ENCODE assay signal across 8 mouse cellular contexts in the genomic region with DNA sequence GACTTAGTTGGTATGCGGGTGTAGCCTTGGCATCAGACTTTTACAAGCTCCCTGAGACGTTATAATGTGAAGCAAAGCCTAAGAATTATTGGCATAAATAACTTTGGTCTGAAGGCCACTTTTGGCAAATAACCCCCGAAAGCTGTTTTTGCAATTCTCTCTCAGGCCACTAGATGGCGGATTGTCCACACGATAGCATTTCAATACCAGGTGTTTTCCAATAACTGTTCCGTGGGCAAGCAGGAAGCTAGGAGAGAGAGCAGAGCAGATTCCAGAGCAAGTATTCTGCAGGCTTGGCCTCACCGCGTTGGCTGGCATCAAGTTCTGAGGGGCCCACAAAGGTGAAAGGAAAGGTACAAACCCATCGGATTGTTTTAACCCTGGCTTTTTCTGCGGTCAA. TPM values are rescaled to one million over a fixed set of nuclear protein-coding genes. Genes with fewer than 3 reads are reported as not detected.
DNase-seq lines count a peak whose midpoint lies in the region; ATAC-seq and TF ChIP-seq lines count a peak whose summit lies in the region.

No protein-coding gene starts in this region.

- H3K27ac ChIP-seq in hindbrain, embryonic 10.5 days, result no peak overlapping the region
- no peak overlapping the region for H3K27ac ChIP-seq in hindbrain, embryonic 13.5 days
- no peak overlapping the region for H3K27ac ChIP-seq in gastrocnemius, adult 2 months
- H3K27ac ChIP-seq in intestine, embryonic 15.5 days, result no peak overlapping the region
- no peak overlapping the region for H3K27ac ChIP-seq in midbrain, embryonic 11.5 days (ENCODE audit: low read depth, low read length)
- no peak overlapping the region for H3K27ac ChIP-seq in spleen, adult 2 months (ENCODE audit: insufficient read depth, low read length)

- no peak overlapping the region for H3K4me2 ChIP-seq in hindbrain, embryonic 13.5 days
- H3K4me2 ChIP-seq in intestine, embryonic 15.5 days (replicated peaks), result no peak overlapping the region; the same call in 1 of the 2 replicates
- H3K4me2 ChIP-seq in midbrain, embryonic 11.5 days, result no peak overlapping the region

- H3K9me3 ChIP-seq in hindbrain, embryonic 10.5 days, result no peaks in the 10 kb centered on the region
- H3K9me3 ChIP-seq in hindbrain, embryonic 13.5 days, result no peaks in the 10 kb centered on the region
- H3K9me3 ChIP-seq in intestine, embryonic 15.5 days, result no peaks in the 10 kb centered on the region
- no peaks in the 10 kb centered on the region for H3K9me3 ChIP-seq in midbrain, embryonic 11.5 days (ENCODE audit: control insufficient read depth, low read length)

- DNase-seq in hindbrain, embryonic 10.5 days (ENCODE audit: low spot score), result peak; percentile 73
- DNase-seq in cerebellum, postnatal 14 days, result peak; percentile 84 to 85
- peak; percentile 53 for DNase-seq in gastrocnemius, adult 2 months
- peak; percentile 52 to 54 for DNase-seq in left cerebral cortex, postnatal 10 days (ENCODE audit: extremely low spot score in 1 of 2, low spot score in 2 of 2)
- DNase-seq in midbrain, embryonic 11.5 days (ENCODE audit: low spot score, missing footprints), result peak; percentile 97
- DNase-seq in spleen, adult 2 months (ENCODE audit: low read depth in 1 of 2, low spot score in 2 of 2), result peak in 1 of 2 experiments; percentile 24

- no peak overlapping the region for H3K4me3 ChIP-seq in hindbrain, embryonic 10.5 days
- no peak overlapping the region for H3K4me3 ChIP-seq in hindbrain, embryonic 13.5 days
- H3K4me3 ChIP-seq in gastrocnemius, adult 2 months, result peak overlapping the region; percentile 35
- H3K4me3 ChIP-seq in intestine, embryonic 15.5 days (replicated peaks), result no peak overlapping the region
- no peak overlapping the region for H3K4me3 ChIP-seq in midbrain, embryonic 11.5 days (ENCODE audit: low read depth, low read length)
- H3K4me3 ChIP-seq in spleen, adult 2 months (ENCODE audit: extremely low read depth, insufficient read depth, insufficient read length), result no peak overlapping the region

- intact Hi-C loops in gastrocnemius, adult 2 months (cut with DNase I), result loop anchor here (1.0 to 5.0 kb wide), 4 partner anchors 163 to 569 kb away; no protein-coding TSS in a partner anchor
- intact Hi-C loops in left cerebral cortex, postnatal 10 days (cut with DNase I), result loop anchor here (5.0 kb wide), 2 partner anchors 164 to 569 kb away; partner anchors contain the start of gene Igf1r

- ATAC-seq in hindbrain, embryonic 13.5 days (ENCODE audit: low FRiP score), result no peak
- peak; percentile 70 for ATAC-seq in intestine, embryonic 15.5 days
- ATAC-seq in midbrain, embryonic 11.5 days (ENCODE audit: low FRiP score), result 0 out of 2 replicates have a peak, but pooled peaks have one; percentile 50

- 16% methylated on average over 10 of the region's 10 CpGs for WGBS in hindbrain, embryonic 10.5 days
- 18% methylated on average over 10 of the region's 10 CpGs for WGBS in hindbrain, embryonic 13.5 days
- 10% methylated on average over 10 of the region's 10 CpGs for WGBS in intestine, embryonic 15.5 days
- 15% methylated on average over 10 of the region's 10 CpGs for WGBS in midbrain, embryonic 11.5 days
- 18% methylated on average over 10 of the region's 10 CpGs for WGBS in spleen, adult 2 months

- H3K36me3 ChIP-seq in hindbrain, embryonic 10.5 days, result no peaks in the 10 kb centered on the region
- H3K36me3 ChIP-seq in hindbrain, embryonic 13.5 days, result no peaks in the 10 kb centered on the region
- H3K36me3 ChIP-seq in intestine, embryonic 15.5 days, result no peaks in the 10 kb centered on the region
- no peaks in the 10 kb centered on the region for H3K36me3 ChIP-seq in midbrain, embryonic 11.5 days (ENCODE audit: control insufficient read depth, insufficient read depth, low read length)
- H3K36me3 ChIP-seq in spleen, adult 2 months (ENCODE audit: control insufficient read depth, insufficient read depth, low read length), result no peaks in the 10 kb centered on the region

- TF ChIP-seq POLR2A in spleen, adult 2 months (IDR thresholded peaks at IDR 0.05; ENCODE audit: low read depth, low read length), result no peak

- TF ChIP-seq CTCF in gastrocnemius, adult 2 months (IDR thresholded peaks at IDR 0.05), result peak; percentile 94
- peak; percentile 56; the same call in 1 of the 2 replicates for TF ChIP-seq CTCF in spleen, adult 2 months (IDR thresholded peaks at IDR 0.05; ENCODE audit: extremely low read depth, insufficient read depth, insufficient read length, insufficient replicate concordance)

- peaks cover 4% of the 10 kb centered on the region; the same call in 1 of the 2 replicates for H3K27me3 ChIP-seq in hindbrain, embryonic 10.5 days (ENCODE audit: insufficient read depth, poor library complexity, severe bottlenecking)
- no peaks in the 10 kb centered on the region for H3K27me3 ChIP-seq in hindbrain, embryonic 13.5 days
- H3K27me3 ChIP-seq in intestine, embryonic 15.5 days (replicated peaks), result no peaks in the 10 kb centered on the region
- H3K27me3 ChIP-seq in midbrain, embryonic 11.5 days (ENCODE audit: control insufficient read depth, insufficient read depth, low read length), result no peaks in the 10 kb centered on the region
- no peaks in the 10 kb centered on the region for H3K27me3 ChIP-seq in spleen, adult 2 months (ENCODE audit: control insufficient read depth, insufficient read depth, low read length)

- 0 out of 2 replicates have a peak, but pooled peaks cover 3% of the 10 kb centered on the region for H3K4me1 ChIP-seq in hindbrain, embryonic 10.5 days (replicated peaks)
- no peaks in the 10 kb centered on the region for H3K4me1 ChIP-seq in hindbrain, embryonic 13.5 days (replicated peaks)
- H3K4me1 ChIP-seq in intestine, embryonic 15.5 days (replicated peaks), result 0 out of 2 replicates have a peak, but pooled peaks cover 3% of the 10 kb centered on the region
- no peaks in the 10 kb centered on the region for H3K4me1 ChIP-seq in midbrain, embryonic 11.5 days (ENCODE audit: control insufficient read depth, insufficient read depth, low read length)
- no peaks in the 10 kb centered on the region for H3K4me1 ChIP-seq in spleen, adult 2 months (ENCODE audit: control insufficient read depth, insufficient read depth, insufficient read length)

- H3K9ac ChIP-seq in hindbrain, embryonic 13.5 days, result no peak overlapping the region
- no peak overlapping the region for H3K9ac ChIP-seq in intestine, embryonic 15.5 days
- no peak overlapping the region for H3K9ac ChIP-seq in midbrain, embryonic 11.5 days (ENCODE audit: low read length)

RNA-seq across cellular contexts. Expression of gene Synm, which starts 29.2 kb away (rescaled TPM):
- polyA plus RNA-seq in hindbrain, embryonic 10.5 days (2016; fragmentation: Nextera tagmentation; extraction: Ambion mirVana), result 2.0 and 2.5 TPM in 2 replicates
- 5.2 and 7.0 TPM in 2 replicates for polyA plus RNA-seq in hindbrain, embryonic 13.5 days (2015; fragmentation: Nextera tagmentation; extraction: Ambion mirVana)
- 100 to 1,000 TPM; 235 to 336 TPM for total RNA-seq in gastrocnemius, adult 2 months (2021)
- polyA plus RNA-seq in intestine, embryonic 15.5 days (2015; fragmentation: Nextera tagmentation; extraction: Ambion mirVana), result 4.1 and 4.7 TPM in 2 replicates
- 10 to 100 TPM; 28.4 to 28.7 TPM for total RNA-seq in left cerebral cortex, postnatal 10 days (2021)
- 0.91 and 1.3 TPM in 2 replicates for polyA plus RNA-seq in midbrain, embryonic 11.5 days (2014; fragmentation: Nextera tagmentation; extraction: Ambion mirVana)
- polyA plus RNA-seq in spleen, adult 2 months (2012; rRNA removed), result 1.3 and 1.6 TPM in 2 replicates
